Mouse (Mus musculus) kidney, embryonic 14.5 days (tissue): ENCODE results near the gene Bpnt1. TPM values are rescaled to one million over a fixed set of nuclear protein-coding genes. Genes with fewer than 3 reads are reported as not detected.

Source experiments
- ATAC-seq: fragments of 200-750 bp; cut with Nextera tagmentation; 2 replicates; pipeline ENCODE4 v1.8.0; 2017; ENCODE audit warnings: moderate number of reproducible peaks, mild to moderate bottlenecking, moderate TSS enrichment, moderate library complexity; ENCODE audit not compliant: low FRiP score, low TSS enrichment
- H3K27ac ChIP-seq: fragments of 300-500 bp; sonication (generic); 2 replicates; pipeline ENCODE4 v1.5.1; 2014; ENCODE audit warnings: low read depth, mild to moderate bottlenecking, low read length, moderate library complexity, mixed read lengths
- H3K27me3 ChIP-seq: fragments of 300-500 bp; sonication (generic); 2 replicates; pipeline ENCODE4 v1.6.1; 2014; ENCODE audit warnings: mild to moderate bottlenecking, low read length; ENCODE audit not compliant: control insufficient read depth, insufficient read depth
- H3K36me3 ChIP-seq: fragments of 300-500 bp; sonication (generic); 2 replicates; pipeline ENCODE4 v1.6.1; 2014; ENCODE audit warnings: low read length, mixed read lengths; ENCODE audit not compliant: control insufficient read depth, insufficient read depth
- H3K4me1 ChIP-seq: fragments of 300-500 bp; sonication (generic); 2 replicates; pipeline ENCODE4 v1.6.1; 2014; ENCODE audit warnings: low read length, mixed read lengths; ENCODE audit not compliant: control insufficient read depth, insufficient read depth
- H3K4me2 ChIP-seq: fragments of 300-500 bp; sonication (generic); replicated peaks from 2 replicates; pipeline ENCODE4 v1.6.1; 2014; ENCODE audit warnings: low read depth, mild to moderate bottlenecking, low read length
- H3K4me3 ChIP-seq: fragments of 300-500 bp; sonication (generic); 2 replicates; pipeline ENCODE4 v1.5.1; 2014; ENCODE audit warnings: mild to moderate bottlenecking, low read length
- H3K9ac ChIP-seq: fragments of 300-500 bp; sonication (generic); 2 replicates; pipeline ENCODE4 v1.6.1; 2014; ENCODE audit warnings: low read depth, mild to moderate bottlenecking, low read length, moderate library complexity
- H3K9me3 ChIP-seq: fragments of 300-500 bp; sonication (generic); 2 replicates; pipeline ENCODE4 v1.6.1; 2016; ENCODE audit warnings: low read length; ENCODE audit not compliant: control insufficient read depth
- WGBS: fragments of 180-500 bp; shearing (Covaris S2); extraction: QIAGEN DNeasy Blood & Tissue Kit; methylation state at CpG from one replicate; pipeline ENCODE4 v1.1.7; 2014; 5-methylcytosine and 5-hydroxymethylcytosine counted together
- microRNA counts: library from miRNA; unstranded; fragments of <30 nt; microRNA quantifications from one replicate; lab custom pipeline; 2017
- microRNA-seq: library from miRNA; unstranded; fragments of <30 nt; microRNA quantifications from one replicate; pipeline ENCODE4, GENCODE M21; 2016
- polyA plus RNA-seq: library from polyadenylated mRNA; unstranded; fragments of >200 nt; fragmentation: Nextera tagmentation; extraction: Ambion mirVana; gene quantifications from 2 replicates; pipeline ENCODE4 v1.2.1, GENCODE M21; 2014

The Bpnt1 gene
- polyA plus RNA-seq, 1 experiment from 2014 or later, result 31.6 TPM

- H3K27ac ChIP-seq, result no peak overlapping the region
- no peaks in the 10 kb centered on the region for H3K27me3 ChIP-seq
- H3K4me1 ChIP-seq, result no peaks in the 10 kb centered on the region
- ATAC-seq, result no peak
- H3K9me3 ChIP-seq, result no peaks in the 10 kb centered on the region
- H3K36me3 ChIP-seq, result peaks cover 85% of the 10 kb centered on the region
- H3K4me3 ChIP-seq, result no peak overlapping the region
- no peak overlapping the region for H3K9ac ChIP-seq
- 94% methylated on average over 5 of the region's 5 CpGs for WGBS
- no peak overlapping the region for H3K4me2 ChIP-seq
Measured at GRCm38 (mm10) chr1:185401615-185402014, 69.7 kb downstream of the Bpnt1 start.

DNA sequence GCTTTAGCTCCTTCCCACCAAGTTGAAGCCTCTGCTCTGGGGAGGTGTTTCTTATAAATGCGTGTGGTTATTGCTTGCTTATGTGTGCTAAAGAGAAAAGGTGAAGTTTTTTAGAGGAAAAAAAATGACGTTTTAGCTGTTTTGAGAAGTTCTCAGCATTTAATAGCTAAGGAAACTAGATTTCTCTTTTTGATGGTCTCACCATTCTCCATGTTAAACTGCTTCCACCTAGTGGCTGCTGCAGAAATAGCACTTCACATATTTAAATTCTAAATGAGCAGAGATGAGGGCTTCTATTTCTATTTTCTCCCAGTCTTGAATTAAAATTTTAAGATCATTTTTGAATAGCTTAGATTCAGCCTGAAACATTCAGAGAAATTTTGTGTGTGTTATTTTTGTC lies 72.1 kb downstream of the Bpnt1 start:
- H3K27me3 ChIP-seq, result no peaks in the 10 kb centered on the region
- H3K9ac ChIP-seq, result no peak overlapping the region
- no peak overlapping the region for H3K4me2 ChIP-seq
- H3K4me3 ChIP-seq, result no peak overlapping the region
- H3K9me3 ChIP-seq, result no peaks in the 10 kb centered on the region
- no peak overlapping the region for H3K27ac ChIP-seq
- no peak for ATAC-seq
- WGBS, result 51% methylated on average over 2 of the region's 2 CpGs
- peaks cover 81% of the 10 kb centered on the region for H3K36me3 ChIP-seq
- H3K4me1 ChIP-seq, result no peaks in the 10 kb centered on the region

- no peak for ATAC-seq
- no peak overlapping the region for H3K4me3 ChIP-seq
- H3K9me3 ChIP-seq, result no peaks in the 10 kb centered on the region
- no peaks in the 10 kb centered on the region for H3K27me3 ChIP-seq
- no peaks in the 10 kb centered on the region for H3K4me1 ChIP-seq
- no peak overlapping the region for H3K4me2 ChIP-seq
- peaks cover 83% of the 10 kb centered on the region for H3K36me3 ChIP-seq
- no peak overlapping the region for H3K27ac ChIP-seq
- 86% methylated on average over 10 of the region's 10 CpGs for WGBS
- H3K9ac ChIP-seq, result no peak overlapping the region
Measured at GRCm38 (mm10) chr1:185405921-185406320, 74.0 kb downstream of the Bpnt1 start.

MicroRNAs encoded within 50 kb of the gene (microRNA counts, 519-probe panel; counts per million panel counts)
- not detected for microRNA mmu-miR-194 (lab: Ali Mortazavi, UCI)

Small RNA genes within 50 kb of the gene (microRNA-seq; reads per million reads assigned to microRNA genes)
- gene Mir194-1 (0.84 reads per million), gene Mir215 (1.1 reads per million)

Other genes with a start within 250 kb of the Bpnt1 start
- gene Rab3gap2, start 128.0 kb upstream of the Bpnt1 start, polyA plus RNA-seq, result 13.0 and 21.9 TPM in 2 replicates
- 17.0 and 35.4 TPM in 2 replicates for gene Iars2, start 2.8 kb upstream of the Bpnt1 start, polyA plus RNA-seq
- gene Eprs, start 30.9 kb downstream of the Bpnt1 start, polyA plus RNA-seq, result 111 and 175 TPM in 2 replicates
- gene Slc30a10, start 122.7 kb downstream of the Bpnt1 start, polyA plus RNA-seq, result 0.16 and 0.22 TPM in 2 replicates